In the genomic region with DNA sequence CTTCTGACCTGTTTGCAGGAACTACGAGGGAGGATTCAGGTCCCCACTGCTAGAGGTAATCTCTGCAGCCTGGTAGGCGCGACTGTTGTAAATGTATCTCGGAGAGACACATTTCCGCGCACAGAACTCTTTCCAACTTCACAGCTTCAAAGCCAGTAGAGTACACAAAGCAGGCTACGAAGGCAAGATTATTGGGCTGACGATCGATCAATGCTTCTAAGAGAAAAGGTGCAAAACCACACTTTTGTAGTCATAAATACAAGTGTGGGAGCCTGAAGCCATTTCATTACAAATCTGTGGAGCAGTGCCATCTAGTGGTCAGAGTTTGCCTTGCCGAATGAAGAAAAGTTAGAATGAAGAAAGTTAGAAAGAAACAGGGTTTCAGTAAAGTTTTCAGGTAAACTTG, we compare ENCODE assay signal across 8 mouse cellular contexts.
A peak's percentile ranks its signal among the peaks of the same experiment; 100 is the strongest.
DNase-seq lines count a peak whose midpoint lies in the region; ATAC-seq and TF ChIP-seq lines count a peak whose summit lies in the region.

No protein-coding gene starts in this region.

- 6% methylated on average over 10 of the region's 10 CpGs for WGBS in embryonic facial prominence, embryonic 13.5 days
- 7% methylated on average over 10 of the region's 10 CpGs for WGBS in heart, embryonic 16.5 days
- 7% methylated on average over 10 of the region's 10 CpGs for WGBS in liver, embryonic 16.5 days (ENCODE audit: insufficient replicate concordance)

- H3K4me3 ChIP-seq in ES-Bruce4 (ENCODE audit: low read depth, low read length): no peak overlapping the region
- H3K4me3 ChIP-seq in embryonic facial prominence, embryonic 13.5 days: peak overlapping the region; percentile 38
- peak overlapping the region; percentile 53 for H3K4me3 ChIP-seq in heart, embryonic 16.5 days (ENCODE audit: low read length)
- H3K4me3 ChIP-seq in liver, embryonic 16.5 days (ENCODE audit: low read depth, low read length): no peak overlapping the region

- H3K27ac ChIP-seq in ES-Bruce4 (ENCODE audit: insufficient read depth, low read length): no peak overlapping the region
- H3K27ac ChIP-seq in embryonic facial prominence, embryonic 13.5 days: no peak overlapping the region
- H3K27ac ChIP-seq in heart, embryonic 16.5 days (ENCODE audit: low read length): no peak overlapping the region
- no peak overlapping the region for H3K27ac ChIP-seq in liver, embryonic 16.5 days (ENCODE audit: low read length)

- no peaks in the 10 kb centered on the region for H3K4me1 ChIP-seq in ES-Bruce4 (ENCODE audit: control insufficient read depth, insufficient read depth, low read length)
- H3K4me1 ChIP-seq in embryonic facial prominence, embryonic 13.5 days: no peaks in the 10 kb centered on the region
- H3K4me1 ChIP-seq in heart, embryonic 16.5 days (ENCODE audit: control insufficient read depth, insufficient read depth, low read length): no peaks in the 10 kb centered on the region
- H3K4me1 ChIP-seq in liver, embryonic 16.5 days (ENCODE audit: control insufficient read depth, low read depth, low read length): no peaks in the 10 kb centered on the region

- peak; percentile 78 for DNase-seq in adrenal gland, postnatal 14 days
- DNase-seq in kidney, postnatal 25 days: peak; percentile 40 to 83
- DNase-seq in neural tube, embryonic 10.5 days (ENCODE audit: extremely low spot score, low spot score): peak; percentile 63
- DNase-seq in thymus, postnatal 14 days: peak; percentile 52

- no peak overlapping the region for H3K9ac ChIP-seq in ES-Bruce4 (ENCODE audit: low read depth, poor library complexity, severe bottlenecking)
- 0 out of 2 replicates have a peak overlapping the region, but pooled peaks have one; percentile 59 for H3K9ac ChIP-seq in embryonic facial prominence, embryonic 13.5 days
- peak overlapping the region; percentile 70 for H3K9ac ChIP-seq in heart, embryonic 16.5 days (ENCODE audit: low read length)
- H3K9ac ChIP-seq in liver, embryonic 16.5 days (ENCODE audit: low read depth, low read length): no peak overlapping the region

- no peaks in the 10 kb centered on the region for H3K36me3 ChIP-seq in ES-Bruce4 (ENCODE audit: control insufficient read depth, insufficient read depth, low read length, poor library complexity, severe bottlenecking)
- H3K36me3 ChIP-seq in embryonic facial prominence, embryonic 13.5 days: no peaks in the 10 kb centered on the region
- no peaks in the 10 kb centered on the region for H3K36me3 ChIP-seq in heart, embryonic 16.5 days (ENCODE audit: control insufficient read depth, insufficient read depth)
- H3K36me3 ChIP-seq in liver, embryonic 16.5 days (ENCODE audit: control insufficient read depth, insufficient read depth): no peaks in the 10 kb centered on the region

- H3K27me3 ChIP-seq in ES-Bruce4 (ENCODE audit: control insufficient read depth, insufficient read depth, low read length, poor library complexity, severe bottlenecking): no peaks in the 10 kb centered on the region
- peaks cover 6% of the 10 kb centered on the region for H3K27me3 ChIP-seq in embryonic facial prominence, embryonic 13.5 days
- H3K27me3 ChIP-seq in heart, embryonic 16.5 days (ENCODE audit: control insufficient read depth, insufficient read depth, low read length): no peaks in the 10 kb centered on the region
- no peaks in the 10 kb centered on the region for H3K27me3 ChIP-seq in liver, embryonic 16.5 days (ENCODE audit: control insufficient read depth, insufficient read depth, low read depth, low read length)

- peak; percentile 6 for TF ChIP-seq CTCF in ES-Bruce4 (IDR thresholded peaks at IDR 0.05; ENCODE audit: low read depth, low read length)

- peak overlapping the region; percentile 64 for H3K4me2 ChIP-seq in embryonic facial prominence, embryonic 13.5 days
- H3K4me2 ChIP-seq in heart, embryonic 16.5 days (ENCODE audit: low read depth, low read length): peak overlapping the region; percentile 82
- peak overlapping the region; percentile 30; the same call in 1 of the 2 replicates for H3K4me2 ChIP-seq in liver, embryonic 16.5 days (ENCODE audit: low read depth, low read length)

- ATAC-seq in embryonic facial prominence, embryonic 13.5 days (ENCODE audit: insufficient number of reproducible peaks, insufficient read depth, low FRiP score, low TSS enrichment, low read depth): no peak
- ATAC-seq in heart, embryonic 16.5 days (replicated peaks; ENCODE audit: extremely low read depth, insufficient read depth, low FRiP score): no peak; the same call in 1 of the 2 replicates
- ATAC-seq in liver, embryonic 16.5 days (ENCODE audit: low read depth): no peak

- no peak for TF ChIP-seq EP300 in ES-Bruce4 (IDR thresholded peaks at IDR 0.05; ENCODE audit: insufficient read depth, low read depth, low read length)

- H3K9me3 ChIP-seq in ES-Bruce4 (replicated peaks; ENCODE audit: control insufficient read depth, insufficient read depth, low read length, poor library complexity, severe bottlenecking): no peaks in the 10 kb centered on the region
- no peaks in the 10 kb centered on the region for H3K9me3 ChIP-seq in embryonic facial prominence, embryonic 13.5 days
- no peaks in the 10 kb centered on the region for H3K9me3 ChIP-seq in heart, embryonic 16.5 days (replicated peaks; ENCODE audit: control insufficient read depth, low read length)
- H3K9me3 ChIP-seq in liver, embryonic 16.5 days (replicated peaks; ENCODE audit: control insufficient read depth, low read length): no peaks in the 10 kb centered on the region

- no peak for TF ChIP-seq POLR2A in ES-Bruce4 (IDR thresholded peaks at IDR 0.05; ENCODE audit: insufficient read depth, low read length)

Comparison
In these comparisons a context has a peak if more than half of its experiments do, and no peak if none do; other contexts are left out.
1. H3K4me3 ChIP-seq: peak in embryonic facial prominence, embryonic 13.5 days (single experiment) and heart, embryonic 16.5 days (single experiment); none in ES-Bruce4 (single experiment) and liver, embryonic 16.5 days (single experiment).
2. H3K9ac ChIP-seq: peak in embryonic facial prominence, embryonic 13.5 days (single experiment) and heart, embryonic 16.5 days (single experiment); none in ES-Bruce4 (single experiment) and liver, embryonic 16.5 days (single experiment).
3. H3K4me2 ChIP-seq: peak in every context shown above with its lines; median percentile 82 in heart, embryonic 16.5 days; 64 in embryonic facial prominence, embryonic 13.5 days; 30 in liver, embryonic 16.5 days.
4. Peak in every context shown above with its lines, with median percentiles within 50 percentile points of each other: DNase-seq.